Mouse (Mus musculus) hematopoietic stem cell, adult 5-6 weeks (primary cell): ENCODE measurements at regions not wholly inside any gene's neighbourhood (a gene's known extent, or its start where the extent isn't known, plus 50 kb on each side); places are given as distances from the start of the nearest gene placed in this dataset.

Experiments
- ATAC-seq, 2 experiments: fragments of 125-278 bp in 1 of 2; replicated peaks in 1 of 2; 2 replicates each; pipeline ENCODE4 v1.8.0; 2016 to 2017; ENCODE audit warnings: inconsistent platforms in 2 of 2, mild to moderate bottlenecking in 2 of 2, moderate number of reproducible peaks in 2 of 2, low read depth in 1 of 2, moderate TSS enrichment in 1 of 2; ENCODE audit not compliant: low FRiP score in 2 of 2, poor library complexity in 2 of 2, severe bottlenecking in 2 of 2, insufficient read depth in 1 of 2, low TSS enrichment in 1 of 2

GRCm38 (mm10) chr13:59910179-59911071 is 87.5 kb upstream of the Tut7 start:
- ATAC-seq, result no peak

DNA sequence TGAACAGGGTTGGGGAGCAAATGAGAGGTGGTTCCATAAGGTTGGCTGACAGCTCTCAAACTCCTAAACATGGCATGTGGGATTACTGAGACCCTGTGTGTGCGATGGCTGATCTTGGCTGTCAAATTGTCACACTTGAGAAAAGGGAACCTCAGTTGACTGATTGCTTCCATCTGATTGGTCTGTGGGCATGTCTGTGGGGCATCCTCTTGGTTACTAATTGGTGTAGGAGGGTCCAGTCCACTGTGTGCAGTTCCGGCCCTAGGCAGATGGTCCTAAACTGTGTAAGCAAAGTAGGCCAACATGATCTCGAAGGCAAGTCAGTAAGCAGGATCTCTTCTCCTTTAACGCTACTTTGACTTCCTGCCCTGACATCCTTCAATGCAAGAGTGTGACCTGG is 86.5 kb upstream of the Tut7 start:
- ATAC-seq, result no peak

GRCm38 (mm10) chr13:59908786-59909185 is 85.8 kb upstream of the Tut7 start:
- no peak for ATAC-seq

DNA sequence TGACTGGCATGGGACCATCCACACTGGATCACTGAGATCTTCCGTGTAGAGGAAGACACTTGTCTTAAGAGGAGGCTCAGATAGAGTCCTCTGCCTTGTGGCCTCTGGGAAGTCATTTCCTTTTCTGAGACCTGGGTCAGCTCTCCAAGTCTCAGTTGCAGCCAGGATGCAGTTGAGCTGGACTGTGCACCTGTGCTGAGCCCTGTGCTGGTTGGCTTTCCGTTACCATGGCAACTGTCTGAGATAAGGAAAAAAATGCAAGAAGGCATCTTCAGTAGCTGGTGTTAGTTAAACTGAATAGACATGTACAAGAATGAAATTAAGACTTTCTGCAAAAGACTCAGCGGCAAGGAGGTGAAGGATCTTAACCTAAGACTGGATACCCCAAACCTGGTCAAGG is 82.5 kb upstream of the Tut7 start:
- no peak for ATAC-seq

- ATAC-seq, result no peak
Measured at GRCm38 (mm10) chr13:59904415-59904814, 81.5 kb upstream of the Tut7 start.

GRCm38 (mm10) chr13:59899521-59899920 is 76.6 kb upstream of the Tut7 start:
- no peak for ATAC-seq

- no peak for ATAC-seq
Measured at GRCm38 (mm10) chr13:59895754-59896153, 72.8 kb upstream of the Tut7 start.

GRCm38 (mm10) chr13:59894094-59894493 is 71.1 kb upstream of the Tut7 start:
- no peak for ATAC-seq

DNA sequence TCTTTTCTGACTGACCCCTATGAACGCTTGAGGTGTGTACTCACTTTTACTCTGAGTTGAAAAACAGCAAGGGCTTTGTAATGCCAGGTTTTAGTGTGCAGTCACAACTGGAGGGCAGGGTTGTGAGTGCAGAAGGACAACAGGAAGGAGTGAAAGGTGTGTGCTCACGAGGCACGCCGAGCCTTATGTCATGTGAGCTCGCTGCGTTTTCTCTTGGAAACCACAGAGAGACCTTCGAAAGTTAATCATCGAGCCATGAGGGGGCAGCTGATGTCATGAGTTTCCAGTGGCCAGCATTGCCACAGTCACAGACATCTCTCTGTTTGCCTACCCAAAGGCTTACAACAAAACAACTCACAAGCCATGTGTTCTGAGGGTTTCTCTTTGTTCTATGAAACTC is 70.0 kb upstream of the Tut7 start:
- no peak for ATAC-seq

DNA sequence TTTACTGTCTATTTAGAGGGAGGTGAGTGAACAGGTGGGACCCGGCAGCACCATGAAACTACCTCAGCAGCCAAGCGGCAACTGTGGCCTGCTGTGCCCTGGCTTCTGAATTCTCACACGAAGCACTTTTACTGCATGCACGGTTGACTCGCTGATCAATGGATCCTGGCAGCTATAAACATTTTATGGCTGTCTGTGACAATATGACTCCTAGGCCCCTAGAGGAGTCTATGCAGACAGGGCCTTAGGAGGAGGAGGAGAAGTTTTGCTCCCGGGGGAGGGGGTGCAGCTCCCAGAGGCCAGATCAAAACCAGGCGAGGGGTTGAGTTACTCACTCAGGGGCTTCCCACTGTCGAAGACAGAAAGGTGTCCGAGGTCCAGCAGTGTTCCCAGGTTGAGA is 69.4 kb upstream of the Tut7 start:
- no peak for ATAC-seq

DNA sequence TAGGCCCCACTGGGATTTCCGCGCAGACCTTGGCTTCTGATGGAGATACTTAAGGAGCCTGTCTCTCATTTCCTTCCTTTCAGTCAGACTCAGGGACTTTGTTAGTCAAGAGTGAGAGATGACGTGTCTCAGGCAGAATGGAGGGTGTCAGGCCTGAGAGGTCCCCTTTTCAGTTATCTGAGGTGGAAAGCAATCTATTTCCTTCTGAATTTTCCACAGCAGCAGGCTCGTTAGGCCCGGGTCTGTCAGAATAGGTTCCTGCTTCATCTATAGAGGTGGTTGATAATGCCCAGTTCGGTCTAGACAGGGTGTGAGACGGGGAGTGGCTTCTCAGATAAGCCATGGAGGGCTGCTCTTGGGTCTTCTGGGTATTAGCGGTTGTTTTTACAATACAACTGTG is 68.8 kb upstream of the Tut7 start:
- peak in 1 of 2 experiments; percentile 23; a peak in 1 of 4 replicates for ATAC-seq

DNA sequence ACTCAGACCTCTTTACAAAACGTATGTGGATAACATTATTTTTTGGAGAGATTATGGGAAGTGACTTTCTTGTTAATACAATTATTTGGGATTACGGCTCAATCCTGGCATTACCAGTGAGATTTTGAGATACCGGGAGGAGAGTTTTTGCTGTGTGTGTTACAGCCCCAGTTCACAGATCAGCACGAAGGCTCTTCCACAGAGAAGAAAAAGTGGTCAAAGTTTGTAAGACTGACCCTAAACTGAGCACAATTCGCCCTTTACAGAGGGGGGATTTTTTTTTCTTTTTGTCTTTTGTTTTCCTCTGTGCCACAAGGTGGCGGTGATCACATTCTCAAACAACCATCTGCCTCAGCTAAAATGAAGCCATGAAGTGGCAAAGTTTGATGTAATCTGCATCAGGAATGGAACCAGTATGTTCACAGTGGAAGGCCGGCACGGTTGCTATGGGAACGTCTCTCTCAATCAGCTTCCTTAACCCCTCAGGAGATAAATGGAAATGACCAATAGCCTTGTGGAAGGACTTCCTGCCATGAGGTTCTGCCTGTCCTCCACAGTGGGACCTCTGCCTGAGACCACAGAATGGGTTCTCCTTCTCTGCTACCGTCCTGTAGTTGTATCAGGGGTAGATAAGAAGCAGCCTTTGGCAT is 66.6 kb upstream of the Tut7 start:
- ATAC-seq, result peak; percentile 39 to 59

DNA sequence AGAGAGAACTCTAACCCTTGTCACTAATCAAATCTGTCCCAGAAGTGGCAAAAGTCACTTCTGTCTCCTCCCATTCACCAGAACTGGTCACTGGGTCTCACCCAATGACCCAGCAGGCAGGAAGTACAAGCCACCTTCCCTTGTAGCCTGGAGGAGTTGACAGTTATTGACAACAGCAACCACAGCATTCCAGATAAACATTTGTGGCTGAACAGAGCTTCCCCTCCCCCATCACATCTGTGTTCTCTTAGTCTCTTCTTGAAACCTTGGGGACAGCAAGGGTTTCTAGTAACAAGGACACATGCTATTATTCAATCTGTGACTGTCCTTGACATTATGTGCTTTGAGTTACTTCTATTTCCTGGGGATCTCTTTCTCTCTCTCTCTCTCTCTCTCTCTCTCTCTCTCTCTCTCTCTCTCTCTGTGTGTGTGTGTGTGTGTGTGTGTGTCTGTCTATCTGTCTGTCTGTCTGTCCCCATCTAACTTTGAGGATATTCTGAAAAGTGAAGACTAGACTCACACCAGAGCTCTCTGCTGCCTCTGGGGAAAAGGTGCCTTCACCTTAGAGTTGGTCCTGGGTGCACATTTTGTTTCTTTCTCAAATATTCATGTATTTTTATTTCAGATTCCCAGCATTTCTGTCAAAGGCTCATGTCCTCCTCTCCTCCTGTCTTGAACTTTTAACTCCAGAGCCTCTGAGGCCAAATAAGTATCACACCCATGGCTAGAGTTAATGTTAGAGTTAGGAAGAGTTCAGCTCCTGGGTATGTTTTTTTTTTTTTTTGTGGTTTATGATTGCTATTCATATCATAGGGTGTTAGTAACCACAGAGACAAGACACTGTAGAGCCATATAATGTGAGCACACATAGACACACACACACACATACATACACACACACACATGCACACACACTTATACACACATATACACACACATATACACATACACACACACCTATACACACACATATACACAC is 65.4 kb upstream of the Tut7 start:
- ATAC-seq, result no peak

DNA sequence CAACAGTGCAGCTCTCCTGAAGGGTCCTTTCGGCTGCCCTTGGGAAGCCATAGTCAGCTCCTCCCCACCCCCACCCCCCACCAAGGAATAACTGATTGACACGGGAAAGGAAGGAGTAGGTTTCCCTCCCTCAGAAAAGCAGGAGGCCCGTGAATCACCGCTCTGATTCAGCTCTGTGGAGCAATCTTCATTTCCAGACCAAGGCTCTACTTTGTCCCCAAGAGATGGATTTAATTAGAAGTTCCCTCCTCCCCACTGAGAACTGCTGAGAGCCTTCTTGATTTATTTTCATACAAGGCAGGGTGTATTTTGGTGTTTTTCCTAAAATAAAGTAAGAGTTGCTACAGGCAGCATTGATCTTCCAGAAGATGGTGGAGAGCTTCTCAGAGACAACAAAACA is 64.4 kb upstream of the Tut7 start:
- no peak for ATAC-seq

DNA sequence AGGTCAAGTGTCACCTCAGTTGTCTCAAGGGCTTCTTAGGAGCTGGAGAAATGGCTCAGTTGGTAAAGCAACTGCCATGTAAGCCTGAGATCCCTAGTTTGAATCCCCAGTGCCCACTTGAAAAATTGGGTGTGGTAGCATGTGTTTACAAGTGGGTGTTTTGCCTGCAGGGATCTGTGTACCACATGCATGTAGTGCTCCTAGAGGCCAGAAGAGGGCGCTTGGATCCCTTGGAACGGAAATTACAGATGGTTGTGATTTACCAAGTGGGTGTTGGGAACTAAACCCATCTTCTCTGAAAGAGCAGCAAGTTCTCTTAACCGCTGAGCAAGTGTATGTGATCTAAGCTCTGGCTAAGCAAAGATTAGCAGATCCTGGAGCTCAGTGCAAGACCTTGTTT is 63.6 kb upstream of the Tut7 start:
- no peak for ATAC-seq

GRCm38 (mm10) chr13:59881989-59882784 is 59.2 kb upstream of the Tut7 start:
- no peak for ATAC-seq

DNA sequence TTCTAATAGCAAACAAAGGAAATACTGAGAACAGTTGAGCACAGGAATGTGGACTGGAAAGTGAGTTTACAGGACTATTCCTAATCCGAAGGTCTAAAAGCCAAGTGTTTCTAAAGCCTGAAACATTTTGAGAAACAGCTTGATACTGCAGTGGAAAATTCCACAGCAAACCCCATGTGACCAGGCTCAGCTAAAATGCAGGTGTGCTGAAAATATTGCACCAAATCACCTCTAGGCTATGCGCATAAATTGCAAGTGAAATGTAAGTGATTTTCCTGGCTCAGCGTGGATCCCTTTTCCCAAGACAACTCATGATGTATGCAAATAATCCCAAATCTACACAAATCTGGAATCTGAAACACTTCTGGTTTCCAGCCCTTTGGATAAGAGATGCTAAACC is 57.1 kb upstream of the Tut7 start:
- no peak for ATAC-seq
